Mouse (Mus musculus) layer of hippocampus, postnatal 36 days (tissue): ENCODE measurements at regions not wholly inside any gene's neighbourhood (a gene's known extent, or its start where the extent isn't known, plus 50 kb on each side); places are given as distances from the start of the nearest gene placed in this dataset.

Source experiments
- DNase-seq, 2 experiments: peaks; one replicate each; pipeline ENCODE4 v3.0.0; 2022

- no peak for DNase-seq
Measured at GRCm38 (mm10) chr11:31748275-31748815, 76.7 kb upstream of the Bod1 start.

GRCm38 (mm10) chr11:31751274-31751673 lies 79.6 kb upstream of the Bod1 start:
- no peak for DNase-seq

DNA sequence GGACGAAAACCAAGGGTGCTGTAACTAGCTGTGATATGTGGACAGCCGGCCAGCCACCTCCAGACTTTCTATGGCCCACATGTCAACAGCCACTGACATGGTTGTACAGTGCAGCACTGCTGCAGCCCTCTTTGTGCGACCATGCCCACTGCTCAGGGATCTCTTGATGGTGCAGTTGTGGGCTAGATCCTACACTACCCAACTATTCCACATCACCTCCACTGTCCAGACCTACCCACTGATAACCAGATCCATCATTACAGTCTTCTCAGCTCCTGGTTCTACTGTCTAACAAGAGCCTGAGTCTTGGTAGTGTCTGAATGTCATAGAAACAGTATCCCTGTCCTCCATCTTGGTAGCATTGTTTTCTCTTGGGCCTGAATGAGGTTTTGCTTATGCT lies 81.5 kb upstream of the Bod1 start:
- no peak for DNase-seq

DNA sequence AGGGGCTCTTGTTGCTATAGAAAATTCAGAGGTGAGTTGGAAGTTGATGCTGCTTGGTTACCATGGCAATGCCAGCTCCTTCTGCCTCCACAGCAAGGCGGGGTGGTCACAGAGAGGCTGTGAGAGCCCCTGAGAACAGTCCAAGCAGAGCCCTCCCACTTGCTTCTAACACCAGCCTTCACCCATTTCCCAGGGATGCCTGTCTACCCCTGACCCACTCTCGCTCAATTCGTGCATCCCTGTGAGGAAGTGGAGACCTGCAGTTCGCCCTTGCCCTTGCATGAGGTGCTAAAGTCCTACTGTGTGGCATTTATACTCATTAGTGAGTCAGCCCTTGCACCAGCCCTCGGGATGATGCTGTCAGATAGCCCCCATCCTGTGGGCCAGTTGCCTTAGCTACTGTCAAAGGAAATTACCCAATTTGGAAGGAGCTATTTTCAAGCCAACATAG lies 82.1 kb upstream of the Bod1 start:
- DNase-seq, result no peak

GRCm38 (mm10) chr11:31754416-31754815 lies 82.7 kb upstream of the Bod1 start:
- no peak for DNase-seq

DNA sequence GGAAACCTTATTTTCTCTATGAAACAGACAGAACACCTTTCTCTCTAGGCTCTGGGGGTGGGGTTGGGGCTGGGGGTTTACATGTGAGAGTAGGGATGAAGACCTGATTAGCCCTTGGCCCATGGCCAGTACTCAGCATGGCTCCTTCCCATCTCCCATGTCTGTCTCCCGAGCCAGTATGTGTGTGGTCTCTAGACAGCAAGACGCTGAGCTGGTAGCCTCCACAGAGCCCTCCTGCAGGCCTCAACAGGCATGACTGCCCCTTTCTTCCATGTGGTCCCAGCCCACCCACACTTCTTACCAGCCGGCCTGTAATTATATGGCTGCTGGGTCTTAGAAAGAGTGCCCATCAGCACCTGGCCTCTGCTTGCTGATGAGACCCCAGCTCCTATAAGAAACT lies 84.2 kb upstream of the Bod1 start:
- DNase-seq, result no peak

DNA sequence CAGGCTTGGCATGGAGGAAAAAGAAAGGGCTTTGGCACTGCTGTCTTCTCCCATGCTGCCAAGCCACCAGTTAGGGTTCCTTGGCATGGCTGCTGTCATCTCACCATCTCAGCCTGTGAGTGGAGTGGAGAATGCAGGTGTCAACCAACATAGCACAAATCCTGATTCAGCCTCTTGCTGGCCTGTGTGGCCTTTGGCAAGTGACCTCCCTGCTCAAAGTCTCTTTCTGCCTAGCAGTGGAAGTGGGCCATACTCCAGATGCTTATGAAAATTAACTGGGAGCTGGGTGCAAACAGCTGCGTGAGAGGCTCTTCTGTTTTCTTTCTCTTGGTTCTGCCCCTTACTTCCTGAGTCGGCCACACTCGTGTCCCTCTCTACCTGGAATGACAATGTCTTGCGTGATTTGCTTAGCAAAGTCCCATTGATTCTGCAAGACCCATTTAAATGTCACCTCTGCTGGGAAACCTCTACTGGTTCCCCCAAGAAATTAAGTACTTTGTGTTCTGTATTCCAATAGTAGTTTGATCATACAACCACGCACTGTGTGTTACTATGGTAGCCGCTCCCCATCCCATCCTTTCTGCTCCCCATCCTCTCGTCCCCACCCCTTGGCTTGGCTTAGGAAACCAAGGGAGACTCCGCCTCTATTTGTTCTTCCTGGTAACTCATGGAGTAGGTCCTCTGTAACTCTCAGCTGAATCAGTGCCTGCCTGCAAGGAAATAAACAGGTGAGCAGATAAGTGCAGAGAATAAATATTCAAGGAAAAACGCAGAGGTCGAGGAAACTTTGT lies 84.9 kb upstream of the Bod1 start:
- peak; percentile 36 to 52 for DNase-seq

DNA sequence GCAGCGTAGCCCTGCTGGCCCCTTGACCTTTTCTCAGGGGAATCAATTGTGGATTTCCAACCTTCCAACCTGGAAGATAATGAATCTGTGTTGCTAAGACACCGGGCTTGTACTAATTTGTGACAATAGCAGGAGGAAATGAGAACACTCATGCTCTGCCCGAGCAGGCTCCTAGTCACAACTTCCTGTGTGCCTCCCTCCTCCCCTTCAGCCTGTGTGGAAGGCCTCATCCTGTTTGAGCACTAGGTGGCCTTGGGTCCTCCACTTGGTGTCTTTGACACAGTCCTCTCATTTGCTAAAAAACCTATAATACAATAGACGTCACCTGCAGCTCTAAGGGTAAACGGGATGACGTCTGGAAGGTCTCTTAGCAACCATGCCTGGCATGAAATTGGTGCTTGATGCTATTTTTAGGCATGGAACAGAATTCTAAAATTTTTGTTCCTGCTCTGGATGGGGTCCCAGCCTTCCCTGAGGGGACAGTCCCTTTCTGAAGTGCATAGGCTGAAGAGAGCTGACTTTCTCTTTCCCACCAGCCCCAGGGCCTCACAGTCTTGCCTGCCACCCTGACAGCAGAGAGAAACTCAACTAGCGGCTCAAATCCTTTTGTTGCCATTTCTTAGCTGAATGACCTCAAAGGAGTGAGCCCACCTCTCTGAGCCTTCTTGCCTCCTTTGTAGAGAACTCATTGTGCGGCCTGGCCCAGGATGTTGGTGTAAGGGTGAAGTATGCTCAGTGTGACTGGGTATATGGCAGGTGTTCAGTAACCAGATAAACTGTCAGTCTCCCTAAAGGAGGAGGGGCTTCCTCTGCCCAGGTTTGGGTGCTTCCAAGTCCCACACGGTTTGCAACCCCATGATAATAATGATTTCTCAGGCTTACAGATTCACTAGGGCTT lies 88.4 kb upstream of the Bod1 start:
- peak; percentile 40 to 44 for DNase-seq

DNA sequence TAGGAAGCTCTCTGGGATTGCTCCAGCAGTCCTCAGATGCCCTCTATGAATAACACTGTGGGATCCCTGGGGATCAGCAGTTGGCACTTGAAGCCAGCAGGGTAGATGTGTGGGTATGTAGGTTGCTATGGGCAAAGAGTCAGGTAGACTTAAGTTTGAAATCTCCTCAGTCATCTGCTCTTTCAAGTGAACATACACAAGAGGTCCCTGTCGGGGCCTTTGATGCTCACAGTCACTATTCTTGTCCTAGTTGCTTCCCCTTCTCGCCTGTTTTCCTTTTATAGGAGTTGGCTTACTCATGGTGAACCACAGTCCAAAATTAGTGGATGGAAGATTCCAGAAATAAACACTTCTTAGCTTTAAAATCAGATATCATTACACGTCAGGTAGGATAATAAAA lies 92.2 kb upstream of the Bod1 start:
- no peak for DNase-seq

DNA sequence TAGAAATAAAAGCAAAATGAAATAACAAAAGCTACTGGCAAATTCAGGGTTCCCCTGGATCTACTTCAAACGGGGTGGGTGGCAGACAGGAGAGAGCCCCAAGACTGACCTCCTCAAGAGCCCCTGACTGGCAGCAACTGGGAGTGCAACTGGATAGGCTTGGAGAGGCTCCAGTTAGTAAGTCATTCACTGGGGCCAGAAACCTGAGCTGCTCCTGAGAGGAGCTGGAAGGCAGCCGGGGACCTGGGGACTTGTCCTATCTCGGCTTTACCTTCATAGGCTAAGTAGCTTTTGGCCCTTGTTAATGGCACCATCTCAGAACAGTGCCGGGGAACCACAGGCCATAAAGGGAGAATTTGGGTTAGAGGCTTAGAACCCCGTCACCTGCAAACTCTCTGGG lies 94.6 kb upstream of the Bod1 start:
- DNase-seq, result no peak

DNA sequence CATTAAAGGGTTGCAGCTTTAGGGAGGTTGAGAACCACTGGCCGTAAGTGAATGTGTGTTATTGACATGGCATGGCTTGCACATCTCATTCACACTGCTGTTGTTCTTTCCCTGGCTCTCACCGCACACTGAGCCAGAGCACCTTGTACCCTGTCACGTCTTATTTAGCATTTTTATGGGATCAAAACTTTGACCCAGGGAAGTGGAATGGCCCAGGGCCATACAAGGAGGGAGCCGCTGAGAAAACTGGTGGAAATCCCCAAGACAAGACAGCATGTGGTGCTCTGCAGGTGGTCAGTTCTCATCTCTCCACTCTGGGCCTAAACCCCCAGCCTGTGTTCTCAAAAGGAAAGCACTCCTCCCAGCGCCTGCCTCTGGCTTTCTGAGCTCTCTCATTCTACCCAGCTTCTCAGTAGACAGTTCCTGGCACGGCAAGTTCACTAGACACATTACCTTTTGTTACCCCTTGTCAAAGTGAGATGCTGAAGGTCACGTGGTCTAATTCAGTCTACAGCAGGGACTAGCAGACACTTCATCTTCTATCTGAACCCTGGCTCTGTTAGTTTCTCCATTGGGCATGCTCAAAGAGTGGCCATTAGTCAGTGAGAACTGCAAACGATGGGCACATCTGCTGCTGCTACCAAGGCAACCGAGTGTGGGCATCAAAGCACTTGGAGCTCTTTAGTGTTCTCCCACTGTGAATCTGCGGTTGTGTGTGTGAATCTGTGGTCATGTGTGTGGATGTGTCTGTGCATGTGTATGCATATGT lies 96.2 kb upstream of the Bod1 start:
- peak in 1 of 2 experiments; percentile 57 for DNase-seq

DNA sequence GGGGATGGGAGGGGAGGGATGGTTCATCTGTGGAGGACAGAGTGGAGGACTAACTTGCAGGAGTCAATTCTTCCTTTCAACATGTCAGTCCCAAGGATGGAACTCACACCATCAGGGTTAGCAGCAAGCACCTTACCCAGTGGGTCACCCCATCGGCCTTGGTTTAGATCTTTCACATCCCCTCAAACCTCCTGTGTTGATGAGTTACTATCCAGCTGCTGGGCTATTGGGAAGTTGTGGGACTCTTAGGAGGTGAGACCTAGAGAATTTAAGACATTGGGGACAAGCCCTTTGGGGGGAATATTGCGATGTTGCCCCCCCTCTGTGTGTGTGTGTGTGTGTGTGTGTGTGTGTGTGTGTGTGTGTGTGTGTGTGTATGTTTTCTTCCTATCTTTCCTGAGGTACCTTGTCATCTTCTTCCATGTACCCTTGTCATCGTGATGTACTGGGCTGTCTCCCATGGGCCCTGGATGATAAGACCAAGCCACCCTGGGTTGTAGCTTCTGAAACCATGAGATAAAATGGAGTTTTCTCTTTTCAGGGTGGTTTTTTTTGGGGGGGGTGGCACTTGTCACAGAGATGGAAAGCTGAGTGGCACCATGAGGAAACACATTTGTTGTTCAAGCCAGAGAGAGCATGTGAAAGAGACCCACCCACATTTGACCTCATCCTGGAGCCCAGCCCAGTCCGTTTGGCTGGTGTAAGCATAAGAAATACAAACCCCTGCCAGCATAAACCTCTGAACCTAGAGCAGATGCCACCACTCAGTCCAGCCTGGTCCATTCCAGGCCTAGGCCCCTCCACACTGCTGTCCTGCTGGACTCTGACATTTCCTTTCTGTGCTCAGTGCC lies 98.3 kb upstream of the Bod1 start:
- peak in 1 of 2 experiments; percentile 50 for DNase-seq

DNA sequence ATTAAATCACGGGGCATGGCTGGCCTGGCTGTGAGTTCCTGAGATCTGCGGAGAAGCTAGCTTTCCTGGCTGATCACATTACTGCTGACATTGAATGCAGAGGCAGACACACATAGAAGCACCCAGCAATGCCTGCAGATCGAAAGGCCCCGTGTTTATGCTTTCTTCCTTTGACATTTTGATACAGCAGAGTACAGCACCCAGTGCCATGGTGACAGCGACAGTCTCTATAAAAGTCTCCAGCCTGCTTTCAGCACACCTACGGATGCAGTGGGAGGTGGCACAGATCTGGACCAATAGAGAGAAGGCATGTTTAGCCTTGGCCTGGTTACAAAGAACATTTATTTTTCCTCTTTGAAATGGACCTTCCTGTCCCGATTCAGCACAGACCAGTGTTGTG lies 99.2 kb upstream of the Bod1 start:
- peak; percentile 60 to 65 for DNase-seq

- DNase-seq, result no peak
Measured at GRCm38 (mm10) chr11:31771491-31772439, 100.1 kb upstream of the Bod1 start.

DNA sequence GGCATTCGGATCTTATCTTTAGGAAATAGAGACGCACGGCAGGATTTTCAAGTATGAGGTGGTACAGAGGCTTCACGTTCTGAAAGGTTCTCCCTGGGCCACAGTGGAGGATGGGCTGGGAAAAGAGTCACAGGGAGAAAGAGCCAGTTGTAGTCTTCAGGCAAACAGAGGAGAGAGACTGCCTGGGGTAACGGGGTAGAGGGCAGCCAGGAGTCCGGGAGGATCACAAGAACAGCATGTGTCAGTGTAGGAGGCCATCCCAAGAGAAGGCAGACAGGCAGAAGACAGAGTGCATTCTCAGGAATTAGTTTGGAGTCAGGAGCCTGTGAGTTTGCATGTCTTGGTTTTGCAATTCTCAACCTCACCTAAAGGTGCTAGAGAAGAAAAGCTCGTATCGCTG lies 94.5 kb upstream of the Cpeb4 start:
- no peak for DNase-seq

DNA sequence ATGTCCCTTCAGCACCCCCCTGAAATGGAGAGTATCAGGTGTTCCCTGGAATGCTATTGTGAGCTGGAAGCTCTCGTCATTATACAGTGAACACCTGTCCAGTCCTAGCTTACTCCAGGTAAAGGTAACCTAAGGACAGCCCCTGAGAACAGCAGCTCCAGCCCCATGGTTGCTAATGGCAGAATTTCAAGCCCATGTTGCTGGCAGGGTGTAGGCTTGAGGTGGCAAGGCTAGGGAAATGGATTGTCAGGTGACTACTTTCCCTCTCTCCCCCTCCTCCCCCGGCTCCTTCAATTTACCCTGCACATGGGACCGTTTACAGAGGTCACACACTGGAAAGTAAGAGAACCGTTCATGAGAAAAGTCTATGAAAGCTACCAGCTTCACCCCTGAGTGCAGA lies 93.2 kb upstream of the Cpeb4 start:
- DNase-seq, result no peak

DNA sequence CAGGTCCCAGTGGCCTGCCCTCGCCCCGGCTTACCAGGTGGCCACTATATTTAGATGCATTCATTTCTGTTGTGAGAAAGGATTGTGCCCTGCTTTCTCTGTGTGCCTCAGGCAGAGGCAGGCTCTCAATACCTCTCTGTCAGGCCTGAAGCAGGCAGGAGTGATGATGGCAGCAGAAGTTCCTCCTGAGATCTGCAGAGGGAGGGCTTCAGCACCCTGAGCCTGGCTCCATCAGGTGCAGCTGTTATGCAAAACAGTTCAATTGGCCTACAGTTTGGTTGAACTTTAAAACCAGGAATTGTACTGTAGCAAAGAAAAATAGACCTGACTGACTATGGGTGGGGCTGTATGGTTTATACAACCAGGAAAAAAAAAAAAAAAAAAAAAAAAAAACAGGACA lies 92.7 kb upstream of the Cpeb4 start:
- no peak for DNase-seq

DNA sequence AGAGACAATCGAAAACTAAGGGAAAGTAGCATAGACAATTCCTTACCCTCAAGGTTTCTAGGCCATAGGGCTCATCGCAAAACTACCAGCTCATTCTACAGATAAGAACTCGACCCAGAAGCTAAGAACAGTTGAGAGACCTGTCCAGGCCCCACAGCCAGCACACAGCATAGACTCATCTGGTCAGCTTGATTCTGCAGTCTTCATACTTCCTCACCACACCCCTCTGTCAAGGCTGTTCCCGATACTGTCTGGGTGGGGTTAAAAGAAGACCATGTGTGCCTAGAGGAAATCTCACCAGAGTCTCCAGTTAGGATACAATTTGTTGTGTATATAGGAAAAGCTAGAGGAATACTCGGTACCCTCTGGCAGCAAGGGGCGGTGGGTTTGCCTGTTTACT lies 91.0 kb upstream of the Cpeb4 start:
- DNase-seq, result no peak

DNA sequence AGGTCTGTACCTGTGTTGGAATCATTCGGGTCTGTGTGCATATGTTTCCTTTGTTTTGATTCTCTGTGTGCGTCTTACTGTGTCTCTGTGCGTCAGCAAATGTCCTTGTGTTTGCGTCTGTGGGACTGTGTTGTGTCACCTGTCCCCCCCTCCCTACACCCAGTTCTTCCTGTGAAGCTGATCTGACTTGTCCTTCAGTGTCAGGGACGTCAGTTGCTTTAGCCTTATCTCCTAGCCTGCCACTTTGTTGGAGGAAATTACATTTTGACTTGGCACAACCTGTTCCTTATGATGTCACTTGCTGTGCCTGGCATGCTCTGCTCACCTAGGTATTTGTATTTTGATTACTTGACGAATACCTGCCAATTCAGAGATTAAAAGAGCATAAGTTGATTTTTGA lies 90.4 kb upstream of the Cpeb4 start:
- no peak for DNase-seq

- DNase-seq, result no peak
Measured at GRCm38 (mm10) chr11:31783506-31784063, 88.4 kb upstream of the Cpeb4 start.
